Mouse (Mus musculus) stomach, postnatal 0 days (tissue): ENCODE results near the gene Tmem19. TPM values are rescaled to one million over a fixed set of nuclear protein-coding genes. Genes with fewer than 3 reads are reported as not detected.
"Not testable (repeated sequence)": the region's sequence is repeated elsewhere in the genome, so short reads cannot be mapped to it uniquely, and the experiment has no call there.

Source experiments
- ATAC-seq: fragments of 200-750 bp; cut with Nextera tagmentation; 2 replicates; pipeline ENCODE4 v1.8.0; 2017; ENCODE audit not compliant: low FRiP score, low TSS enrichment
- DNase-seq: peaks from one replicate; pipeline ENCODE4 v3.0.0-alpha.2; 2016; ENCODE audit warnings: low spot score
- H3K27ac ChIP-seq: fragments of 300-500 bp; sonication (generic); replicated peaks from 2 replicates; pipeline ENCODE4 v1.5.1; 2014; ENCODE audit warnings: mild to moderate bottlenecking, control low read depth
- H3K27me3 ChIP-seq: fragments of 300-500 bp; sonication (generic); 2 replicates; pipeline ENCODE4 v1.6.1; 2014; ENCODE audit warnings: low read length; ENCODE audit not compliant: control insufficient read depth, insufficient read depth
- H3K36me3 ChIP-seq: fragments of 300-500 bp; sonication (generic); 2 replicates; pipeline ENCODE4 v1.6.1; 2014; ENCODE audit warnings: low read length, mixed read lengths; ENCODE audit not compliant: control insufficient read depth, insufficient read depth
- H3K4me1 ChIP-seq: fragments of 300-500 bp; sonication (generic); replicated peaks from 2 replicates; pipeline ENCODE4 v1.6.1; 2014; ENCODE audit warnings: antibody characterized with exemption; ENCODE audit not compliant: control insufficient read depth, insufficient read depth
- H3K4me2 ChIP-seq: fragments of 300-500 bp; sonication (generic); replicated peaks from 2 replicates; pipeline ENCODE4 v1.6.1; 2014; ENCODE audit warnings: low read depth, mild to moderate bottlenecking, control low read depth, moderate library complexity
- H3K4me3 ChIP-seq: fragments of 300-500 bp; sonication (generic); 2 replicates; pipeline ENCODE4 v1.5.1; 2014; ENCODE audit warnings: low read depth, low read length, control low read depth
- H3K9ac ChIP-seq: fragments of 300-500 bp; sonication (generic); 2 replicates; pipeline ENCODE4 v1.6.1; 2014; ENCODE audit warnings: mild to moderate bottlenecking, low read length, control low read depth, mixed read lengths
- H3K9me3 ChIP-seq: fragments of 300-500 bp; sonication (generic); 2 replicates; pipeline ENCODE4 v1.6.1; 2016; ENCODE audit warnings: low read length; ENCODE audit not compliant: control insufficient read depth
- CTCF ChIP-seq: IDR thresholded peaks from 2 replicates; pipeline ENCODE4 v1.5.1; 2016; ENCODE audit warnings: antibody characterized with exemption, low read depth, mild to moderate bottlenecking, moderate library complexity
- EP300 ChIP-seq: optimal IDR thresholded peaks from 2 replicates; pipeline ENCODE3; 2016; ENCODE audit warnings: antibody characterized with exemption
- WGBS: fragments of 180-500 bp; shearing (Covaris S2); extraction: QIAGEN DNeasy Blood & Tissue Kit; methylation state at CpG from one replicate; pipeline ENCODE4 v1.1.7; 2014; 5-methylcytosine and 5-hydroxymethylcytosine counted together
- polyA plus RNA-seq: library from polyadenylated mRNA; unstranded; fragments of >200 nt; fragmentation: Nextera tagmentation; extraction: Ambion mirVana; gene quantifications from 2 replicates; pipeline ENCODE4 v1.2.1, GENCODE M21; 2015

Gene Tmem19
- polyA plus RNA-seq, 1 experiment from 2014 or later: 29.5 TPM

DNA sequence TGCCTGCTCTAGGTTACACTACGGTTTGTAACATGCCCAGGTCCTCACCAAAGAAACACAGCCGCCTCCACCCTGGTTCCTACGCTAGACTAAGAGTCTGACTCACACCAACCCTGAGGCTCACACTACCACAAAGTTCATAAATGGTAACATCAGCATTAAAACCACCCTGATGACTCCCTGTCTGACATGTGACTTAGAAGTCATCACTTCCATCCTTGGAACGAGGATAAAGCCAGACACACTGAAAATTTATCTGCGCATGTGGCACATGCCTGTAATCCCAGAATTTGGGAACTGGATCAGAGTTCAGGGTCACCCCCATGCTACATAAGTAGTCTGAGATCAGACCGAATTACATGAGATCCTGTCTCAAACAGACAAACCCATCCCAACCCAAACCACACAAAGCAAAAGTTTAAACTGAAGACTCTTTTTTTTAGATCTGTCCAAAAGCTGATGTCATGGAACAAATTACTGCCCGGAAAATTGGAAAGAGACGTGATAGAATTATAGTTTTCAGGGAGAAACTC is 29.8 kb downstream of the Tmem19 start:
- H3K4me2 ChIP-seq: no peak overlapping the region
- H3K9ac ChIP-seq: no peak overlapping the region
- no peaks in the 10 kb centered on the region for H3K9me3 ChIP-seq
- 67% methylated on average over 8 of the region's 8 CpGs for WGBS
- no peaks in the 10 kb centered on the region for H3K4me1 ChIP-seq
- DNase-seq (no peak), ATAC-seq (peak; percentile 51; the same call in 1 of the 2 replicates)
- H3K27me3 ChIP-seq: no peaks in the 10 kb centered on the region
- H3K4me3 ChIP-seq: no peak overlapping the region
- H3K36me3 ChIP-seq: no peaks in the 10 kb centered on the region
- no peak overlapping the region for H3K27ac ChIP-seq
- TF ChIP-seq EP300 (no peak), CTCF (no peak)

DNA sequence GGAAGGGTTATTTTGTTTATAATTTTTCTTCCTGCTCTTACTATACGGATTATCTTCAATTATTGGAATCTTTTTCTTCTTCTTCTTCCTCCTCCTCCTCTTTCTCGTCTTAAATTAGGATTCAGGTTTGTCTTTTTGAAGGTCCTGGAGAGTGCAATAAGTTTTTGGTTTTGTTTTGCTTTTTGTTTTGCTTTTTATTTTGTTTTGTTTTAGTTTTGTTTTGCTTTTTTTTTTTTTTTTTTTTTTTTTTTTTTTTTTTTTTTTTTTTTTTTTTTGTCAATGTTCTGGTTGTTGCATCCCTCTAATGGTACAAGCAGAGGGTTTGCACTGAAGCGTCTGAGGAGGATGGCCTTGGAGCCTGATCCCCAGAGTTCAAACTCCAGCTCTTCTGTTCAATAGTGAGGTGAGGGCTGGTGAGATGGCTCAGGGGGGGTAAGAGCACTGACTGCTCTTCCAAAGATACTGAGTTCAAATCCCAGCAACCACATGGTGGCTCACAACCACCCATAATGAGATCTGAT is 33.2 kb downstream of the Tmem19 start:
- H3K4me1 ChIP-seq: no peaks in the 10 kb centered on the region
- H3K9ac ChIP-seq: no peak overlapping the region
- no peaks in the 10 kb centered on the region for H3K9me3 ChIP-seq
- no peaks in the 10 kb centered on the region for H3K27me3 ChIP-seq
- no peak overlapping the region for H3K27ac ChIP-seq
- no peak for TF ChIP-seq EP300
- TF ChIP-seq CTCF: no peak
- no peaks in the 10 kb centered on the region for H3K36me3 ChIP-seq
- H3K4me3 ChIP-seq: no peak overlapping the region
- WGBS: 68% methylated on average over 3 of the region's 3 CpGs
- H3K4me2 ChIP-seq: no peak overlapping the region
- DNase-seq (no peak), ATAC-seq (no peak)

DNA sequence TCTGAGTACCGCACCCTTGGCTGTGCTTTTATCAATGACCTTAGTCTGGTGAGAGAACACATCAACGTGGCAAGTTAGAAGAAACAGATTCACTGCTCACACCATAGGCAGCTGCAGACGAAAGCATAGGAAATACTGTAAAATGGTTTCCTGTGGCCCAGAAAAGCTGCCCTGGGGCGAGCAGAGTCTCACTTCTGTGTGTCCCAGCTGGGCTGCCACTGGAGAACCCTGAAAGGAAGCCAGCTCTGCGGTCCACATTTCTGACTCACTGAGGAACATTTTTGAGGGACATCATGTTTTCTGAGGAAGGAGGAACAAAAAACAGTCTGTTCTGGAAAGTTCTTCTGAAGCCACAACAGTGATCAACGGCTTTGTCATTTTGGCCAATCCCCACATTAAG is 33.8 kb downstream of the Tmem19 start:
- WGBS: 57% methylated on average over 6 of the region's 6 CpGs
- H3K36me3 ChIP-seq: no peaks in the 10 kb centered on the region
- no peaks in the 10 kb centered on the region for H3K4me1 ChIP-seq
- no peak for ATAC-seq
- DNase-seq: no peak
- no peak for TF ChIP-seq EP300
- TF ChIP-seq CTCF: no peak
- H3K9me3 ChIP-seq: no peaks in the 10 kb centered on the region
- no peak overlapping the region for H3K27ac ChIP-seq
- H3K4me3 ChIP-seq: no peak overlapping the region
- H3K4me2 ChIP-seq: no peak overlapping the region
- H3K27me3 ChIP-seq: no peaks in the 10 kb centered on the region
- no peak overlapping the region for H3K9ac ChIP-seq

DNA sequence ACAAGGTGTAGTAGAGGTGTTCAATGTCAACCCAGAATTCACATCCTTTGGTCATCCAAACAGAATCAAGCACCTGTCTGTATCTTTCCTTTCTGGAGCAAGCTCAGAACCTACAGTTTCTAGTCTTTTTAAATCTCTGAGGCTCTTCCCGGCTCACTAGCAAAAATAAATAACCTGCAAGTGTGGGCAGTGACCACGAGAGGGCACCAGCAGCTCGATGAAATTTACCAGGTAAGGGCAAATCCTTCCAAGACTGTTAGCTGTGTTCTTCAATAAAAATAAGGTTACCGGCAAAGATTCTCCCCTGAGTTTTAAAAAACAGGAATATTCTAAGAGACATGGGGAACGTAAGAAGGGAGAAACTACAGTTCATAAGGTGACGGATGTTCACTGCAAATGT is 39.0 kb downstream of the Tmem19 start:
- no peak overlapping the region for H3K4me2 ChIP-seq
- no peak for ATAC-seq
- WGBS: 5% methylated on average over 6 of the region's 6 CpGs
- no peaks in the 10 kb centered on the region for H3K4me1 ChIP-seq
- no peaks in the 10 kb centered on the region for H3K9me3 ChIP-seq
- no peak overlapping the region for H3K4me3 ChIP-seq
- no peak for TF ChIP-seq EP300
- TF ChIP-seq CTCF: peak; percentile 89
- no peak overlapping the region for H3K9ac ChIP-seq
- no peak overlapping the region for H3K27ac ChIP-seq
- H3K27me3 ChIP-seq: no peaks in the 10 kb centered on the region
- peak; percentile 79 for DNase-seq
- H3K36me3 ChIP-seq: no peaks in the 10 kb centered on the region

DNA sequence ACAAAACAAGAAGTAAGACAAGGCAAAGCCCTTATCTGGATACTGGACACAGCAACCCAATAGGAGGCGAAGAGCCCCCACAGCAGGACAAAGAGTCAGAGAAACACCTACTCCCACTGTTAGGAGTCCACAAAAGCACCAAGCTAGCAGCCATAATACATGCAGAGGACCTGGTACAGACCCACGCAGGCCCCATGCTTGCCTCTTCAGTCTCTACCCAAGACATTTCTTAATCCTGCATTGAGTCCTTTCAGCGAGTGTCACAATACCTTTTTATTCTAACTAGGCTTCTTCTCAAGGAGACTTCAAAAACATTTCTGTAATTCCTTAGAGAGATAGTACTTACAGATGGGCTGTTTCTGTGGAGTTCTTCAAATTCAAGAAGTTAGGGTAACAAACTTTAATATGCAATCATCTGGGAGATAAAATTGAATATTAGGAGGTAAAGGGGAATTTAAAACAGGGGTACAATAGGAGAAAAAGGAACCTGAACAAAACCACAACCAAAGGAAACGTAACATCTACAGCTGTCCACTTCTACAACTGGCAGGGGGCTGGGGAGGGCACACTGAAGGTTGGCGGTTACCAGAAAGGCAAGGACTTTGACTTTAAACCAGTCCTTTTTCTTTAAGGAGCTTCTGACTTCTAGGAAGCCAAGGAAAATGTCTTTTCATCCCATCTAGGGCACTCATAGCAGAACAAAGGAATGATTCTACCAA is 40.8 kb downstream of the Tmem19 start:
- Histone ChIP-seq H3K4me1 (no peaks in the 10 kb centered on the region), H3K9ac (no peak overlapping the region), H3K27ac (no peak overlapping the region), H3K36me3 (no peaks in the 10 kb centered on the region), H3K4me2 (no peak overlapping the region), H3K4me3 (no peak overlapping the region), H3K9me3 (no peaks in the 10 kb centered on the region), H3K27me3 (no peaks in the 10 kb centered on the region)
- TF ChIP-seq EP300 (no peak), CTCF (no peak)
- DNase-seq (no peak), ATAC-seq (no peak)
- 79% methylated on average over 5 of the region's 5 CpGs for WGBS

DNA sequence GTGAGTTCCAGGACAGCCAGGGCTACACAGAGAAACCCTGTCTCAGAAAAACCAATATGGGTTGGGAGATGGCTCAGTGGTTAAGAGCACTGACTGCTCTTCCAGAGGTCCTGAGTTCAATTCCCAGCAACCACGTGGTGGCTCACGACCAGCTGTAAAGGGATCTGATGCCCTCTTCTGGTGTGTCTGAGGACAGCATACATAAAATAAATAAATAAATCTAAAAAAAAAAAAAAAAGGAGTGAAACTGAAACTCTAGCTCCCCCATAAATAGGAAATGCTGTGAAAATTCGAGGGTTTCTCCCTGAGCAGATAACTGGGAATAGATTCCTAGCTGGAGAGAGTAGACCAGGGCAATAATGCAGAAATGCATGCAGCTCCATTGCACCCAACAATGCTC is 43.9 kb downstream of the Tmem19 start:
- H3K27me3 ChIP-seq, H3K4me1 ChIP-seq, H3K27ac ChIP-seq, H3K4me3 ChIP-seq, H3K36me3 ChIP-seq, H3K9me3 ChIP-seq, H3K9ac ChIP-seq, H3K4me2 ChIP-seq, DNase-seq, ATAC-seq: not testable (repeated sequence)
- WGBS: 60% methylated on average over 3 of the region's 3 CpGs
